Mouse (Mus musculus) megakaryocyte, embryonic 14.5 days (primary cell): Measurements from ENCODE around the gene Cse1l.

ENCODE experiments used
- FLI1 ChIP-seq: IDR thresholded peaks from 2 replicates; pipeline ENCODE4 v1.6.1; 2012; ENCODE audit warnings: low read length, inconsistent platforms, mixed read lengths
- GATA1 ChIP-seq: IDR thresholded peaks from 3 replicates; pipeline ENCODE4 v1.6.1; 2012; ENCODE audit warnings: mixed read lengths, low read length, inconsistent platforms, borderline replicate concordance

DNA sequence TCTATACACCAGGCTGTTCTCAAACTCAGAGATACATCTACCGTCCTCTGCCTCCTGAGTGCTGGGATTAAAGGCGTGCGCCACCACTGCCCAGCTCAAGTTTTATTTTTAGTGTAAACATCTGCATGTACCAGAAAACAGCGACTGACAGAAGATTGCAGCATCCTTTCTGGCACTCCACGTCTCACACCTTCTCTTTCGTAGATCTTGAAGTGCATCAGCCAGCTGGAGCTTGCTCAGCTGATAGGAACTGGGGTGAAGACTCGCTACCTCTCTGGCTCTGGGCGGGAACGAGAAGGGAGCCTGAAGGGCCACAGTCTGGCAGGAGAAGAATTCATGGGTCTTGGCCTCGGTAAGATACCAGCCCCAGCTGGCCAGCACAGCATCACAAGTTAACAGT is 40.4 kb upstream of the Cse1l start:
- TF ChIP-seq GATA1 (no peak), FLI1 (no peak)
